Mouse (Mus musculus) right cerebral cortex, postnatal 14 days (tissue): ENCODE results near the gene Marcksl1.

Experiments
- DNase-seq: peaks from one replicate; pipeline ENCODE4 v3.0.0; 2022

Gene Marcksl1

DNA sequence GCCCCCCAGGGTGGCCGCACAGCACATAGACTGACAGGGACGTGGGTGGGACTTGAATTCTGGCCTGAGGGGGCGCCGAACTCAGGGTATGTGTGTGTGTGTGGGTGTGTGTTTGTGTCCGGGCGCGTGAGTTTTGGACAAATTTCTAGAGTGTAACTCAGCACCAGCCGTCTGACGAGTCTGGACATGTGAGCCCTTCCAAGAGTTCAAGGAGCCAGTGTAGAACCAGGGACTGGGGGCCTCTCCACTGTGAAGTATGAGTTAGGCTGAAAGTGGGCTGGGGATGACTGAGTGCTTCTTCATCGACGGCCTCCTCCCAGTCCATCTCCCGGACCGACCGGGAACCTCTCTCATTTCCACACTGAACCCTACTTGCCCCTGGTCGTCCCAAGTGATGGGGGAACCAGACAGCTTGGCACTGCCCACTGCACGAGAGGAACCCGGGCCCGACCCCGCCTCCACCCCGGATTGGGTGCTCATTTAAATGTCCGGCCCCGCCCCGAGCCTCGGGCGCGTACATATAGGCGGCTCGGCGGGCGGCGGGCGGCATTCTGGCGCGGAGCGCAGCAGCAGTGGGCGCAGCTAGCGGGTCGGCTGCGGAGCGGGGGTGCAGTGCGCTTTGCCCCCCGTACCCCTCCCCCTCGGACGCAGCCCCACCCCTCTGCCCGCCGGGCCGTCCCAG is at the start of gene Marcksl1:
Gene Marcksl1, plus strand, starts transcription at position 496 of the 682 bp plus-strand sequence.
- peak; percentile 93 for DNase-seq

GRCm38 (mm10) chr4:129464286-129464815 is 49.0 kb upstream of the Marcksl1 start:
- DNase-seq, result no peak

GRCm38 (mm10) chr4:129476047-129476446 is 37.3 kb upstream of the Marcksl1 start:
- DNase-seq, result no peak

- DNase-seq, result no peak
Observed at GRCm38 (mm10) chr4:129479863-129480262, 33.5 kb upstream of the Marcksl1 start.

DNA sequence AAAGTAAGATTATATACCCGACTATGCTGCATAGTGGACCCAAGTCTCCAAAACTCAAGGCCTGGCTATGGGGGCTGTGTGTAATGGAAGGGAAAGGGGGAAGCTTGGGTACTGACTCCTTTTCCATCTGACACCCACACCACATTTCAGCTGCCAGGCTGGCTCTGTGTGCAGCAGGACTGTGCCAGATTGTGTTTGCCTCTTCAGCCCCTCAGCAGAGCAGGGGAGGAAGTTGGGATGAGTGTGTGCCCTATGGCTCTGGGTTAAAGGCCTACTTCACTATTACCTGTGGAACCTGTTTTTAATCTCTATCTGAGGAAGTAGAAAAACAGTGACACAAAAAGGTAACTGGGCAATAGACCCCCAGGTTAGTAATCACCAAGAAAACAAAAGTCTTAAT is 32.3 kb upstream of the Marcksl1 start:
- no peak for DNase-seq

- no peak for DNase-seq
Observed at GRCm38 (mm10) chr4:129490972-129491880, 22.2 kb upstream of the Marcksl1 start, which contains the start of the genes Tssk3 and Fam229a. TSS of gene Tssk3 (minus strand) at chr4:129491022. TSS of gene Fam229a (plus strand) at chr4:129491190.

- no peak for DNase-seq
Observed at GRCm38 (mm10) chr4:129494681-129495080, 18.7 kb upstream of the Marcksl1 start.

GRCm38 (mm10) chr4:129495672-129496562 is 17.5 kb upstream of the Marcksl1 start:
- peak; percentile 53 for DNase-seq

DNA sequence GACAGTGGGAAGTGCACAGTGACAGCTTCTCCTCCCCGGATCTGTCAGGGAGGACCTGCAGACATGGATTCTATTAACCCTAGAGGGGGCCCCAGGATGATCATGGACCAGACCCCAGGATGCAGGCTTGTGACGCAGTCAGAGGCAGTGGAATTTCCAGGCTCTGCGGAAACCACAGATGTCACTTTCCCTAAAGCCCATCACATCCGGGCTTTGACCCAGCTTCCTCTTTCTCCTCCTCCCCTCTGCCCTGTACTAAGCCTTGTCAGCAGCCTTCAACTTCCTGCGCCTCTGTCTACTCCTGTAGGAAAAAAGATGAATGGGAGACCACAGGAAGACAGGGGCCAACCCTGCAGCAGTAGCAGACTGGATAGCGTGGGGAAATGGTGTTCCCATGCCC is 16.8 kb upstream of the Marcksl1 start:
- no peak for DNase-seq

GRCm38 (mm10) chr4:129498941-129499340 is 14.4 kb upstream of the Marcksl1 start:
- DNase-seq, result no peak

- DNase-seq, result no peak
Observed at GRCm38 (mm10) chr4:129500017-129500416, 13.4 kb upstream of the Marcksl1 start.

GRCm38 (mm10) chr4:129500607-129501566 is 12.5 kb upstream of the Marcksl1 start:
- DNase-seq, result peak; percentile 73

DNA sequence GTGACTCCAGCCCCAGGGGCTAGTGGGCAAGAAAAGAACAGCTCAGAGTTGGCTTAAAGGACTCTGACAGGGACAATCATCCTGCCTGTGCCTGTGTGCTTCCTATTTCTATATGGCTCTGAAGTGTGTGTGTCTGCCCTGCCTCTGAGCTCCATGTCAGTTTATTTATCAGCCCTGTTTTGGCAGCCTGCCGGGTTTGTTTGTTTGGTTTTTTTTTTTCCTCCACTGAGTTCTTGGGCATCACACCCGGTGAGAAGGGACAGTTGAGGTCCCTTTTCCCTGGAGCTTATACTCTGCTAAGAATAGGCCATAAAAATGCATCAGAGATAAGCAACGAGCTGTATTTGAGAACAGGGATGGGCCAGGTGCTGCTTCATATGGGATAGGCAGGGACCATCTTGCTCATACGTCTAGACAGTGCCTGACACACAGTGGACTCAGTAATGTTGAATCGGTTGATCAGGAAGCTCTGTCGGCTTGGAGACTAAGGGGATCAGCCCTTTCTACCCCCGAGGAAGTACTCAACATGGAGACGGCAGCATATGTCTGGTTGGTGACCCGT is 11.0 kb upstream of the Marcksl1 start:
- DNase-seq, result no peak

GRCm38 (mm10) chr4:129502901-129503444 is 10.4 kb upstream of the Marcksl1 start:
- no peak for DNase-seq

DNA sequence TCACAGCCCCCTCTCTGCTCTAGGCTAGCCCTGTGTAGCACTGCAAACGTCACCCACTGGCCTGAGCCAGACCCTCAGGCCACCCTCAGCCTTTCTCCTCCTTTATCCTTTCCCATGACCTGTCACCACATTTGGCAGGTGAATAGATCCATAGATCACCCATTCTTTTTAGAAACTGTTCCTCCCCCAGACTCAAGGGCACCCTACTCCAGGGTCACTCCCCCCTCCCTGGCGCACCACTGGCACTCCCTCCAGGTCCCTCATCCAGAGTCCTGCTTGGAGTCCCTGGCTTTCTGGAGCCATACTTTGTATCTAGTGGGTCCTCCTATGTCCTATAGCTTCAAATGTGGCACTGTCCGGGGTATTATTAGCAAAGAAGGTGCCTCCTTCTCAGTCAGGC is 7.9 kb upstream of the Marcksl1 start:
- DNase-seq, result no peak

GRCm38 (mm10) chr4:129507434-129508236 is 5.7 kb upstream of the Marcksl1 start:
- no peak for DNase-seq

- no peak for DNase-seq
Observed at GRCm38 (mm10) chr4:129508237-129508515, 5.2 kb upstream of the Marcksl1 start.

DNA sequence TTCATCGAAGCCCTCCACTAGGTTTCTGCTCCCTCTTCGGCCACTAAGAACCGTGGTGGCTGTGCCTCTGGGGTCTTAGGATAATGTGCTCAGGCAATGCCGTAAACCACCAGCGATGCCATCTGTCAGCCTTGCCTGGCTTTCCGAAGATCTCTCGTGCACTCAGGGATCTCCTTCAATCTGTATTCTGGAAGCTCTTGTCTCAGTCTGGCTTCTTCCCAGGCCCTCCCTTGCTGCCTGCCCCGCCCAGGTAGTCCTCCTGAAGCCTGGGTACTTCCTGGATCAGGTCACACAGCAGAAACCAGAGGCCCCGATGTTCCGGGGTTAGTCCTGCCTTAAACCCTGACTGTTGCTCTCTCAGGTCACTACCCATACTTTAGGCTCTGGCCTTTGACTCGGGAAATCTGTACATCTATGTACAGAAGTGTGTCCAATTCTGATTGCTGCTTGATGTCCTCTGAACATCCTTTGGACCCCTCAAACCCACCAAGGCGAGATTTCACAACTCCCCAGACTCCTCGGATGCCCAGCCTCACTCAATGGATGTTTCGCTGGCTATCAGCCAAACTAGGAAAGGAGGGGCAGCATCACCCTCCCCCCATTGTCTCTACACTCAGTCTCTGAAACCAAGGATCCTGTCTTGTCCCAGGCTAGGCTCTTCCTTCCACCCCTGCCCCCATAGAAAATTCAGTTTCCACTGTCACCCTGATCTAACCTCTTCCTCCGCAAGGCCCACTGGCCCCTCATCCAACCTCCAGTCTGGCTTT is 4.4 kb upstream of the Marcksl1 start:
- no peak for DNase-seq

DNA sequence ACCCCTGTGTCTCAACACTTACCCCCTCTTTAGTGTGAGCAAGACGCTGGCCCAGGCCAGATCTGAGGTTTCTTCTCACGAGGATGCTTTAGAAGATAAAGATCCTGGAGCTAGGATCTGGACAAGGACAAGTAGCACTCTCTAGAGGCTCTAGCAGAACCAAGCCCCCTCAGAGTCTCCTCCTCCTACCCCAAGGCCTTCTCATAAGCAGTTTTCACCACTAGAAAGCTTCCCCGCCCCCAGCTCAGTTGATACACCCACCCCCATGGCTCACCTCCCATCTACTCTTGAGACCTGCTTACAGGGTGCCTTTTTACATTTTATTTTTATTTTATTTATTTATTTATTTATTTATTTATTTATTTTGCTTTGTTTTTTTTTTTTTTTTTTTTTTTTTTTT is 3.7 kb upstream of the Marcksl1 start:
- no peak for DNase-seq
